Mouse (Mus musculus): Measurements from ENCODE around the gene Limch1. TPM values are rescaled to one million over a fixed set of nuclear protein-coding genes. Genes with fewer than 3 reads are reported as not detected.

Gene Limch1
- total and polyA plus RNA-seq, 3 experiments, result 9.8 to 93.7 (median 69.3) TPM

DNA sequence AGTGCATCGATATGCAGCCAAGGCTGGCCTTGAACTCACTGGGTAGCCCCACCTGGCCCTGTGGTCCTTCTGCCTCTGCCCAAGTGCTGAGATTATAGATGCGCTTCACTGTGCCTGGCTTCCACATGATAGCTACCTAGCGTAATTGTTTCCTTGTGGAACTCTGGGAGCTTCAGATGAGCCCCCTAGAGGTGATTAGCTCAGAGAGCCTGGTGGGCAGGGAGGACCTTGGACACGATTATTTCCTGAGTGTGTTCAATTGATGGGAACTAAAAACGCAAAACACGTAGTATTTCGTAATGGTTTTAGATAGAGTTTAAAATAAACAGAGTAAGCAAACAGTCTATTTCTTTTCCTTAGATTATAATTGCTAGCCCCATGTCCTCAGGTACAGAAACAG lies 287.0 kb downstream of the Limch1 start:
- DNase-seq, result no peak

DNA sequence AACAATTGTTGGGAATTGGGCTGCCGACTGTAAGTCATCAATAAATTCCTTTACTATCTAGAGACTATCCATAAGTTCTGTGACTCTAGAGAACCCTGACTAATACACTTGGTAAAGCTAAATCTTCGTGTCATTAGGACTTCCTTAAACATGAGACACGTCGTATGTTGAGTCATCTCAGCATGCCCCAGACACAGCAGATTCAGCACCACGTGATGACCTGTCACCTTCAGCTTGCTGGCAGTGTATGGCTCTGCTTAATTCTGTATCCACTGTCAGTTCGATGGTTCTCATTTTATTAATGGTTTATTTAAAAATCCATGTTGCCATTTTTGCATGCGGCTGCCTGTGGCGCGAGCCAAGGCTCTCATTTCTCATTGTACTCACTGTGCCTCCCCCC lies 298.3 kb downstream of the Limch1 start:
- DNase-seq, result no peak

DNA sequence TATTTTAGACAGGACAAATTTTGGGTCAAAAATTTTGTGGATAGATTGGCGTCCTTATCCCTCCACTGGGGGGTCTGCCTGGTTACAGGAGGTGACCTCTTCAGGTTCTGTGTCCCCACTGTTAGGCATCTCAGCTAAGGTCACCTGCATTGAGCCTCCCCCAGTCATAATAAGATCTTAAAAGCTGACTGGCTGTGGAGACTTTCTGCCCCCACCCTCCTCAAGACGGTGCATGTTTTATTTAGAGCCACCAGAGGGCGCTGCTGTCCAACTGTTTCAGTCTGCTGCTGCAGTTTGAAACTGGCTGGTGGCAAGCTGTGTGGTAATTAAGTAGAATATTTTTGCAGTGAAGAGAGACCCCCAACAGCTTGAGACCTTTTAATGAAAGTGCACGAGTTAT lies 302.4 kb downstream of the Limch1 start:
- no peak for DNase-seq

DNA sequence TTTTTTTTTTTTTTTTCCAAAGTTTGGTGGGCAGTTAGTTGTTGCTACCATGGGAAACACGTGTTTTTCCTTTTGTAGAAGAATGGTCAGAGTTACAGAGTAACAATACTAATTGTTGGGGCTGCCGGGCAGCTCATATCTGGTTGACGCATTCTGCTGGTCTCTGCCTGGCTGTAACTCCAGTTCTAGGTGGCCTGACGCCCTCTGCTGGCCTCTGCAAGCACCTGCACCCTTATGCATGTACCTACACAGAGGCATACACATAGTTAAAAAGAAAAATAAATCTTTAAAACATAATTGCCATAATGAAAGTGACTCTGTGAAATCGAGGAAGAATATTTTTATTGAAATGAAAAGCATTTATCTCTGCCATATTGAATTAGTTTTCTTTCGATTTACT lies 312.2 kb downstream of the Limch1 start:
- no peak for DNase-seq

DNA sequence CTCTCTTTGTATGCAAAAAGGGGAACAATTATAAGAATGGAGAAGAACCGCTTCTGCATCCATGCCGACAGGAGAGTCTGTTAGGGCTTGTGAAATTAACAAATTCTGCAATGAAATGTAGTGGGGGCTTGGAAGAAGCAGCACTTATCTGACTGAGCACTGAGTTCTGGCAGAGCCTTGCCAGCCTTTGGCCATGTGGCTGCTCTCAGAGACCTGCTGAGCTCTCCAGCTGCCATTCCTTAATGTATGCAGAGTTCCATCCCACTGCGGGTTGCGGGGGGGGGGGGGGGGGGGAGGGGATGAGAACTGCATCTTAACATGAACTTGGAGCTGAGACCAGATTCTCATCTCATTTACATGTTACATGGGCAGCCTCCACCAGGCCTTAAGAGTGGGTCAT lies 314.9 kb downstream of the Limch1 start:
- no peak for DNase-seq

DNA sequence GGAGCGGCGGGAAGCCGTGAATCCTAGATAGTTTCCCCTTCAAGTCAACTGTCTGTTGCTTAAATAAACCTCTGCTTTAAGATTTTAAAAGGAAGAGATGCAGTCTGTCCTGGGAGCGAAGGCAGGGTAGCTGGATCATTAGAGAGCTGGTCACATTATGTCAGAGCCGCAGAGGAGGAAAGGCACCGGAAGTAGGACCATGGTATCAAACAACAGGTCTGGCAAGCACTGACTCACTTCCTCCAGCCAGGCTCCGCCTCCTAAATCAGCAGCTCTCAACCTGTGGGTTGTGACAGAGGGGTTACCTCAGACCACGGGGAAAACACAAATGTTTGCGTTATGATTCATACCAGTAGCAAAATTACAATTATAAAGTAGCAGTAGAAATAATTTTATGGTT lies 318.0 kb downstream of the Limch1 start:
- DNase-seq, result no peak

DNA sequence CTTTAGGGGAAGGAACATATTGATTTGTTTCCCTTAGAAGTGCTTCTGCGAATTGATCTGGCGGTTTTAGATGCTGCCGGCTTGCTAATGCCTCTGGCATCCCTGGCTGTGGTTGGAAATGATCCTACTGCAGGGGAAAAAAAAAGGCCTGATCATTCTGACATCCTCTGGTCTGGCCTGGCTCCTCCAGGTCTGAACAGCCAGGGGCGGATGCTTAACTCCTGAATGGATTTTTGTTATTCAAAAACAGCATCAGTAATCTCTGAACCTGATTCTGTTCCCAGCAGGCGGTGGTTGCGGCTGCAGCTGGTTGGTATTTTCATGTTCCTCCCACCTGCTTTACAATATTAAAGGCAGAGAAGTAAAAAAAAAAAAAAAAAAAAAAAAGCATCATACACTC lies 337.5 kb downstream of the Limch1 start:
- DNase-seq, result no peak

DNA sequence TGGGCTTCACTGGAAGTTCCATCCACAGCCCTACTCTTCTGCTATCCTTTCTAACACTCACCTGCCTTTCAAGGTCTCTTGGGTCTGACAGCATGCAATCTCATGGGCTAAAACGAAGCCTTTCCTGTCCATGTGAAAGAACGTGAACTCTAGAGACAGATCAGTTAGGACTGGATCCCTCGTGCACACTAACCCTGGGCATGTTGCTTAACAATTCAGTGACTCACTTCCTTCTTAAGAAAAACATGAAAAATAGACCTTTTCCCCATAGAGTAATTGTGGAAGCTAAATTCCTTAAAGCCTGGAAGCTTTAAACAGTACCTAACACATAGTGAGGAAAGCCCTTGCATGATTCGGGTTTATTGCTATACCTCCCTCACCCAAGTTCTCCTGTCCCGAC lies 345.2 kb downstream of the Limch1 start:
- DNase-seq, result no peak

DNA sequence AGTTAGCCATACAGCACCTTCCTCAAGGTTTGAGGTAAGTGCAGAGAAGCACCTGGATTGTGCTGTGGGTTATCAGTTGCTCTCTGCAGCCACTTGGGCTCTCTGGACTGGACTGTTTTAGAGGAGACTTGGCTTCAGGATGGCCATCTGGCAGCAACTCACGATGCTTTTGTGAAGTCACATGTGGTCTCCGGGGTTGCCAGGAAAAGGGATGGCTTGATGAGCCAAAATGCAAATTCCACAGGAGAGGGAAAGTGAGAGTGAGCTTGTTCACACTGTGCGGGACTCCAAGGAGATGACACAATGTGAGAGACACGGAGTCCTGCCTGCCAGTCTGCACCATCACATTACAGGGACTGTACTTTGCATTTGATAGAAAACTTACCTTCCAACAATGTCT lies 346.1 kb downstream of the Limch1 start:
- DNase-seq, result no peak

DNA sequence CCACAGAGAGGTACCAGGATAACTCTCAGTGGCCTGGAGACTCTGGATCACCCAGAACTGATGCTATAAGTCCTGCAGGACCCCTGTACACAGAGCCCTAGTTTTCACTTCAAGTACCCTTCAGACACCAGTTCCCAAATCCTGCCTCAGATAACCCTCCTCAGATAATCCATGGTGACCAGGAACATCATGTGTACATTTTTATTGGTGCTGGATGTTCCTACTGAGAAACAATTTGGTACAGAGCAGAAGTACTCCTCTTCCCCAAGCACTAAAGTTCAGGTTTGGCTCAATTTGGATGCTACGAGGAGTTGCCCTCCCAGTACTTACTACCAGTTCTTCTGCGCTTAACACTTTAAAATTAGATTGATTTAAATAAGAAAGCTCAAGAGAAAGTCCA lies 348.4 kb downstream of the Limch1 start:
- DNase-seq, result no peak

DNA sequence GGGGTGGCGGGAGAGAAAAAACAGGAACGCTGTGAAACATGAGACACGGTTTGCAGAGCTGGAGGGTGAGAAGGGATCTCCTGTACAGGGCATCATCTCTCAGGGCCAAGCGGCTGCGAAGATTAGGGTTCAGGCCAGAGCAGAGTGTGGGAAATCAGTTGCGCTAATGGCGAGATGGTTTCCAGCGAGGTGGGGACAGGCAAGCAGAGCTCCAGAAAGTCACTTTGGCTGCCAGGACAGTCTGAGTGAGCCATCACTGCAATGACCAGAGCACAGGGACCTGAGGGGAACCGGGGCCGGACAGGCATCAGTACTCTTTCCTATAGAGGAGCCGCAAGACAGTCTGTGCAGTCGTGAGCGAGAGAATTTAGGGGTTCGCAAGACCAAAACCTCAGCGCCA lies 349.5 kb downstream of the Limch1 start:
- no peak for DNase-seq

DNA sequence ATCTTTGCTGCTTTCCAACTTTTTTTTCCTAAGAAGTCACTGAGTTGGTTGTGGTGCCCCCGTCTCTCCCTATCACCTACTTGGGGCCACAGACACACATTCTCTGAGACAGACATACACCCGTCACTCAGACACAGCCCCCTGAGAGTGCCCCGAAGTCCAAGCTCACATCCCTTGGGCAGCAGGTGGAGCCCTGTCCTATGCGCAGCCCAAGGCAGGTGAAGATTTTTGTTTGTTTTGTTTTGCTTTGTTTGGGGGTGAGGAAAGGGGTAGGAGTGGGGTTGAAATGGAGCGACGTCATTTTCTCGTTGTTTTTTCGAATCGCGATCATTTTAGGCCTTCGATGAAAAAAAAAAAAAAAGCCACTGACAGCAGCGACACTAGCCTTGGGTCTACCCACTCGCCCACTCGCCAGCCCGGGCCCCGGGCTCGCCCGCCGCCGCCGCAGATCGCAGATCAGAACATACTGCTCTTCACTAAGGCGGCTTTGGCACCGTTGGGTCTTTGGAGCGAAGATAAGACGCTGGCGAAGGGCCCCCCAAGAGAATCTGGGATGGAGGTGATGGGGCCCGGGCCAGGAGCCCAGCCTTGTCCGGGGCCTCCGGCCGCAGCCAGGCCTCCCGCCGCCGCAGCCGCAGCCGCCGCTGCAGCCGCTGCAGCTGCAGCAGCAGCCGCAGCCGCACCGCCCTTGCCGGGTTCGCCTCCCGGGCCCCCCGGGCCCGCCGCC lies 350.2 kb downstream of the Limch1 start:
- DNase-seq, result no peak

DNA sequence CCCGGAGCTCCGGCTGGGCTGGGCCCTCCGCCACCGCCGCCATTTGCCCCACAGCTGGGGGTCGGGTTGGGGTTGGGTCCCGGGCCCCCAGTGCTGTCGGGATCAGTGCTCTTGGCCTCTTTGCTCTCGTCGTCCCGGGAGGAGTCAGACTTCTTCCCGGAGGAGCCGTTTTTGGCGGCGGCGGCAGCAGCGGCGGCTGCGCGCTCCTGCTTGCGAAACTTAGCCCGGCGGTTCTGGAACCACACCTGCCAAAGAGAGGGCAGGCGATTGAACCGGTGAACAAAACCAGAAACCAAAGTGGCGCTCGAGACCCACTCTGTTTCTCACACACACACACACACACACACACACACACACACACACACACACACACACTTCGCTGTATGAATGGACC lies 350.7 kb downstream of the Limch1 start:
- DNase-seq, result peak; percentile 57

DNA sequence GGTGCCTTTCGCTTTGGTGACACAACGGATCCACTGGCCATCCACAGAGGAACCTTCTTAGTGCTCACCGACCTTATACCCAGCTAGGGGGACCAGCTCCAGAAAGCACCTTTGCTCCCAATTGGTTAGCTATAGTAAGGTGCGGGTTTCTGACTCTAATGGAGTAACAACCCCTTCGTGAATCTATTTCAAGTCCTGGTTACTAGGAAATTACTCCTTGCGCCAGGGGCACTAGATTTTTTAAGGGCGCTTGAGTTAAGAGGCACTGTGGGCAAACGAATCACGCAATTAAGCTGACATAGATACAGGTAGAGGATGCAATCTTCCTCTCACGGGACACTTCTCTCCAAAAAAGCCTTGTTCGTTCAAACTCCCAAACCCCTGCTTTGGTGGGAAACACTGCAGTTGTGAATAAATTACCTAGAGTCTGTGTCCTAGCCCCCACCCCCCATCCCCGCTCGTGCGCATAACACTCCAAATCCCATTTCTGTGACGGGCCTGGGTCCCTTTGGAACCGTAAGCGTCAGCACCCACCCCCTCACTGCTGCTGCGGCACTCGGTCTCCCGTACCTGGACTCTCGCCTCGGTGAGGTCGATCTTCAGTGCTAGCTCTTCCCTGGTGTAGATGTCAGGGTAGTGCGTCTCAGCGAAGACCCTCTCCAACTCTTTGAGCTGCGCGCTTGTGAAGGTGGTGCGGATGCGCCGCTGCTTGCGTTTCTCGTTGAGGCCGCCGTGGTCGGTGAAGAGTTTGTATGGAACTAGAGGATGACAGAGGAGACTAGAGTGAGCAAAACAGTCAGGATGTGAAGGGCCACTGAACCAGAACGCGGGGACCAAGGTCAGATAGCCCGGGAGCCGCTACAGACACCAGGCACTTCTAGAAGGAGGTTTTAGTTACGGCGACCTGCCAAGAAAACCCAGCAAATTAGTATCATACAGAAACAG lies 351.8 kb downstream of the Limch1 start:
- DNase-seq, result peak; percentile 7

DNA sequence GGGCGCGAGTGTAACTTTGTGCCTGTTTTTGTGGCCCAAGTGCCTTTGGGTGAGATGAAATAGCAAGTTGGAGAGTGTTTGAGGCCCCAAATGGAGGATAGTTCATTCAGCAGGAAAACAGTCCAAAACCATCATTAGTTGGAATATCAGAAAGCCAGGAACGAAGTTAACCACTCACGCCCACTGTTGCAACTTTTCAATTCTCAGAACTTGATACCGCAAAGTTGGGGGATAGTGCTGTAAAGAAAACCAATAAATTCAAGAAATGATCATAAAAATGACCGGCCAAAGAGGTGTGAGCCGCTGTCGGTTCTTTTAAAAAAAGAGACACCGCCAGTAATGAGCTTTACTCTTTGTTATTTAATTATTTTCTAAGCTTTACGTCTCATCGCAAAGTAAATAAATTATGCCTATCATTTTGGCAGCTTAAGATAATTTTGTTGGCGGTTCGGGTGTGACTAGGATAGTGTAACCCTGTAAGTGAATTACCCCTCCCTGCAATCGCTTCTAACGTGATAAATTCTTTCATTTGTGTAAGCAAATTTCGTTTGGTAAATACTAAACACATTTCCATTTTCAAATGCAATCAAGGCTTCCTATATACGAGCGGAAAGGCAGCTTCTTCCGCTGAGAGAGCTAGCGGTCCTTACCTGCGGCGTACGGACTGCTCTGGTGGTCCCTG lies 352.6 kb downstream of the Limch1 start:
- peak; percentile 5 for DNase-seq

DNA sequence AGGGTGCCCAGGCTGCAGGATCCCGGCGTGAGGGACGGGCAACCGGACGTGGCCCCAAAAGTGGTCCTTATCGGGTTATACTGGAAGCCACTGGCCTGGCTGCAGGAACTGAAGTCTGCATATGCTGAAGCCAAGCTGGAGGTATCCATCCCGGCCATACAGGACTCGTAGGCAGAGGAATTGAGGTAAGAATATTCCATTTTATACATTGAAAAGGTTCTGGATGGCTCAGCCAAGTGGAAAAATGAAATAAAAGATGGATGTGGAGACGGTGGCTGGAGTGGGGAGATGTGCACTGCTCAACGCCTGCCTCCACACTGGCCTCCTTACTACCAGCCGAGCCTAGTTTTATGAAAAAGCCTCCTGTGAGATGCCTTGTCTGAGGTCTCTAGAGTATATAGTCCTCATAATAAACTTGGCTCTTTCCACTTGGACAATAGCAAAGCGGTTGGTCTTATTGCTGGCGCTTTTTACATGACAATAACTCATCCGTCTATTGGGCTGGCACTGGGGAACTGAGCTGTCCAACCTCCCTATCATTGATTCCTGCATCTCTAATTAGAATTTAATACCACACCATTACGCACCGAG lies 353.2 kb downstream of the Limch1 start, which contains the start of gene Phox2b:
Gene Phox2b (minus strand): TSS at position 569 of the 591 bp plus-strand sequence.
- DNase-seq, result peak; percentile 6

DNA sequence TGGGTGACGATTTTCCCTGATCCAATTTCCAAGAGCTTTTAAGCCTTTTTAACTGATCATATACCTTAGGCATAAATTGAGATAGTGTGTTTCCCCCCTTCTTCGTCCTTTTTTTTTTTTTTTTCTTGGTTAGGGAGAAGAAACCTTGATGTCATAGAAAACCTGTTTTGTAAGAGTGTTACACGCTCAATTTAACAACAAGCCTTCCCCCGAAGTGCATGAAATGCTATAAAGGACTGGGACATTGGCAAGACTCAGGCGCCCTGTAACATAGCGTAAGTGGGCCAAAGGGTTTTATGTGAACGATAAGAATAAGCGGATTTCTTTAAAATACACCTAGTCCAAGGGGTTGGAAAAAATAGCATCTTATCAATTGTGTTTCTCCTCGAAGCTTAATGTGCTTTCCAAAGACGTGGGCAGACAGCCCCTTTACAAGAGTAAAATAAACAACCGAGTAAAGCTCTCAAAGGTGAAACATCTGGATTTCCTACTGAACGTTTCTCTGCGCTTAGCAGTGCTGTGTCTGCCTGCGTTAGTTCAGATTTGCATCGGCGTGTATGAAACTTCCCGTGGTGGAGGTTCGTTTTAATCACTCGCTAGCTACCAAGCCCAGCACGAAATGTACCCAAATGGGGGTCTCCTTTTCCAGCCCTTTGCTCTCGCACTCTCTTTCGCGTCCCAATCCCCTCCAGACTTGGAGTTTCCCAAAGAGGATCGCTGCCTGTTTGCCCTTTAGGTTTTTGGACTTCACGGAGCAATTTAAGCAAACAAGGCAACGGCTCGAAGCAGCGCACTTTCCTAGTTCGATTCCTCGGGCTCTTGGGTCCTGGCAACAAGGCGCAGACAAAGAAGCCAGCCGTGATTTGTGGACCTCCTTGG lies 354.0 kb downstream of the Limch1 start:
- DNase-seq, result no peak

DNA sequence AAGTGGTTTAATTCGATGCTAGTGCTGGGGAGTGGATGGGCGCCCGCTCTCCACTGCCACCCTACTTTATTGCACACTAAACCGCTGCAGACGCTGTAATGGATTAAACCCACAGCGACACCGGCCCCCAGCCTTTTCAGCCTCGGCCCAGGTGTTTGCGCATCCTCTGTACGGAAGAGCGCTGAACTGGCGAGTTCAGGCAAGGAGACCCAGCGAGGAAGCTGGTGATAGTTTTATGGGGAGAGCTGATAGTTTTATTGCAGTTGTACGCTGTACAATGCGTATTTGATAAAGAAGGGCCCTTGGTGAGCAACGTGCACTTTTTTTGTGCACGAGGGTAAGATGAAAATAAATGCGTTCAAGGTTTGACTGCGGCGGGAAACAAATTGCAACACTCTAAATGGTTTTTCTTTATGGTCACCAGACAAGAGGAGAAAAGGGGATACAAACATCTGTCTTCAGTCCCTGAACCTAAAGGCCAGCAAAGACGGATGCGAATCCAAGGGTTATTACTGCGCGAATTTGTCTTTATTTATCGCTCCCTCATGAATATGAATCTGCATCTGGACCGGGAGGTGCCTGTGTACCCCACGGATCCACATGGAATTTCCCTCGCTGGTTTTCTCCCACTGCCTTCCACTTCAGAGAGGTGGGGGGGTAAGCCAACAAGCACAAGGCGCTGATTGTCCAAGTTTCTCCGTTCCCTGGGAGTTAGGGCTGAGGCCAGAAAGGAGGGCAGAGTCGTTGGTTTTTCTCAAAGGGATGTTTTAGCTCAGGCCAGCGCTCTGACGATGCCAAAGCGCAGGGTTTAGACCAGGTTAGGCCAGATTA lies 355.2 kb downstream of the Limch1 start:
- DNase-seq, result peak; percentile 5

DNA sequence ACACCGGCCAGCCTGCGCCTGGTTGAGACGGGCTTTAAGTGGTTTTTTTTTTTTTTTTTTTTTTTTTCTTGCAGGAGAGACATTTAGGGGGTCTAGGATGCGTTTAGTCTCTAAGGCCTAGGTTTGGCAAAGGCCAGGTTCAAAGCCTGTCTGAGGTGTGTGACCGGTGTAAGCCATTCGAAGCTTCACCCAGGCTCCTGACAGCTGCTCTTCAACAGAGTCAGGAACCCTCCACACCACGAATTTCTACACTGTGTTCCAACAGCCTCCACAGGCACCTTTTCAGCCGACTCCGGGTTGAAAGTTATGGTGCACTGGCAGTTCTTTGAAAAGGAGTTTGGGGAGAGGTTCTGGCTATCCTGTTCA lies 355.8 kb downstream of the Limch1 start:
- no peak for DNase-seq
